In the genomic region with DNA sequence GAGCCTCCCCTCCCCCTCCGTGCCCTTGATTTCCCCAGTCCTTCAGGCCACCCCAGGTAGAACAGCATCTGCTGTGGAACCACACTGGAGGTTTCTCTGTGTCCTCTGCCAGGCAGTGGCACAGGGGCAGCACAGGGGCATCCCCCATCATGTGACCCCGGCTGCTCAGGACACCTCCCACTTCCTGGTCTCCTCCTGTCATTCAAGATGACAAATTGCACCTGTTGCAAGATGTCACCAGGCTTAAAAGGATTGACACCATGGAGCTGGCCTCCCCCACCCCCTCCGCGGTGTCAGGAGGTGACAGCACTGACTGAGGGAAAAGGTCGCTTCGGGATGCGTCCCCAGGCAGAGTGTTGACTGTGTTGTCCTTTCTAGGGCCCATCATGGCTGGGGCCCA, we compare ENCODE assay signal across 11 mouse cellular contexts. TPM values are rescaled to one million over a fixed set of nuclear protein-coding genes. Genes with fewer than 3 reads are reported as not detected.
DNase-seq lines count a peak whose midpoint lies in the region; ATAC-seq and TF ChIP-seq lines count a peak whose summit lies in the region.
"Had no signal": no experiment of that assay in that cellular context is flagged by ENCODE, and none has a peak within 500 bp of the region (broad histone marks: within the 10 kb centered on the region; RNA-seq: fewer than 3 reads in every experiment).

No protein-coding gene starts in this region.

- H3K27me3 ChIP-seq in limb, embryonic 13.5 days = no peaks in the 10 kb centered on the region
- no peaks in the 10 kb centered on the region for H3K27me3 ChIP-seq in midbrain, embryonic 16.5 days (ENCODE audit: control insufficient read depth, insufficient read depth, low read depth, low read length)

- no peak overlapping the region for H3K9ac ChIP-seq in limb, embryonic 13.5 days
- H3K9ac ChIP-seq in midbrain, embryonic 16.5 days (ENCODE audit: low read depth, low read length) = no peak overlapping the region

- H3K4me2 ChIP-seq in limb, embryonic 13.5 days (replicated peaks) = no peak overlapping the region
- no peak overlapping the region for H3K4me2 ChIP-seq in midbrain, embryonic 16.5 days (ENCODE audit: low read length)

- H3K9me3 ChIP-seq in limb, embryonic 13.5 days = 0 out of 2 replicates have a peak, but pooled peaks cover 5% of the 10 kb centered on the region
- H3K9me3 ChIP-seq in midbrain, embryonic 16.5 days (replicated peaks; ENCODE audit: control insufficient read depth, low read length, poor library complexity, severe bottlenecking) = no peaks in the 10 kb centered on the region

- no peak for DNase-seq in layer of hippocampus, adult 2 months (ENCODE audit: low spot score in 2 of 2)
- no peak for DNase-seq in layer of hippocampus, adult 9-11 months
- DNase-seq in R1 (ENCODE audit: low read depth, low spot score) = peak; percentile 44
- DNase-seq in thymus, postnatal 0 days (ENCODE audit: low spot score) = peak; percentile 83
- DNase-seq in embryo, embryonic 9.5 days (ENCODE audit: extremely low spot score) = no peak
- DNase-seq in cerebellum, adult 18-20 months = no peak

- 60% methylated on average over 7 of the region's 7 CpGs for WGBS in limb, embryonic 13.5 days
- WGBS in midbrain, embryonic 16.5 days = 82% methylated on average over 7 of the region's 7 CpGs

- no peak overlapping the region for H3K4me3 ChIP-seq in layer of hippocampus, adult 2 months
- no peak overlapping the region for H3K4me3 ChIP-seq in limb, embryonic 13.5 days
- no peak overlapping the region for H3K4me3 ChIP-seq in midbrain, embryonic 16.5 days (ENCODE audit: low read depth, low read length)

- H3K4me1 ChIP-seq in limb, embryonic 13.5 days = peaks cover 25% of the 10 kb centered on the region
- H3K4me1 ChIP-seq in midbrain, embryonic 16.5 days (ENCODE audit: control insufficient read depth, insufficient read depth, low read length) = no peaks in the 10 kb centered on the region

- no peak for ATAC-seq in limb, embryonic 13.5 days (ENCODE audit: low FRiP score, low read depth)
- ATAC-seq in midbrain, embryonic 16.5 days = no peak

- peak overlapping the region; percentile 79; the same call in 1 of the 2 replicates for H3K27ac ChIP-seq in layer of hippocampus, adult 2 months
- peak overlapping the region; percentile 79; the same call in 1 of the 2 replicates for H3K27ac ChIP-seq in limb, embryonic 13.5 days
- no peak overlapping the region for H3K27ac ChIP-seq in midbrain, embryonic 16.5 days (ENCODE audit: low read length)

- no peaks in the 10 kb centered on the region for H3K36me3 ChIP-seq in limb, embryonic 13.5 days
- no peaks in the 10 kb centered on the region for H3K36me3 ChIP-seq in midbrain, embryonic 16.5 days (ENCODE audit: control insufficient read depth, insufficient read depth, low read length)

- no peak for TF ChIP-seq CTCF in layer of hippocampus, adult 2 months (conservative IDR thresholded peaks at IDR 0.05)

RNA-seq across cellular contexts. Expression of gene Tatdn2, which starts 27.0 kb away (rescaled TPM):
- 10 to 100 TPM; 60.4 to 67.8 TPM for total RNA-seq in layer of hippocampus, adult 2 months (2021)
- 0.91 and 1.3 TPM in 2 replicates for polyA plus RNA-seq in limb, embryonic 13.5 days (2015; fragmentation: Nextera tagmentation; extraction: Ambion mirVana)
- 1.5 and 1.7 TPM in 2 replicates for polyA plus RNA-seq in thymus, postnatal 0 days (2015; fragmentation: Nextera tagmentation; extraction: Ambion mirVana)
- 0.89 and 1.1 TPM in 2 replicates for polyA plus RNA-seq in midbrain, embryonic 16.5 days (2015; fragmentation: Nextera tagmentation; extraction: Ambion mirVana)

RNA-seq across cellular contexts. Expression of gene Irak2, which starts 31.6 kb away (rescaled TPM):
- total RNA-seq in layer of hippocampus, adult 2 months (2021) = 10 to 100 TPM; 16.6 to 18.8 TPM
- 3.4 and 3.6 TPM in 2 replicates for polyA plus RNA-seq in limb, embryonic 13.5 days (2015; fragmentation: Nextera tagmentation; extraction: Ambion mirVana)
- 2.2 and 2.7 TPM in 2 replicates for polyA plus RNA-seq in thymus, postnatal 0 days (2015; fragmentation: Nextera tagmentation; extraction: Ambion mirVana)
- 1.3 and 2.1 TPM in 2 replicates for polyA plus RNA-seq in midbrain, embryonic 16.5 days (2015; fragmentation: Nextera tagmentation; extraction: Ambion mirVana)

RNA-seq across cellular contexts. Expression of gene Vhl, which starts 46.1 kb away (rescaled TPM):
- 10 to 100 TPM; 44.3 to 44.9 TPM for total RNA-seq in layer of hippocampus, adult 2 months (2021)
- polyA plus RNA-seq in limb, embryonic 13.5 days (2015; fragmentation: Nextera tagmentation; extraction: Ambion mirVana) = 56.5 and 56.6 TPM in 2 replicates
- 30.7 and 33.1 TPM in 2 replicates for polyA plus RNA-seq in thymus, postnatal 0 days (2015; fragmentation: Nextera tagmentation; extraction: Ambion mirVana)
- 70.1 and 77.8 TPM in 2 replicates for polyA plus RNA-seq in midbrain, embryonic 16.5 days (2015; fragmentation: Nextera tagmentation; extraction: Ambion mirVana)

RNA-seq across cellular contexts. Expression of gene Ghrl, which starts 49.9 kb away (rescaled TPM):
- total RNA-seq in layer of hippocampus, adult 2 months (2021) = not detected
- polyA plus RNA-seq in limb, embryonic 13.5 days (2015; fragmentation: Nextera tagmentation; extraction: Ambion mirVana) = 0.65 TPM in 1 of 2 replicates, not detected in the other
- polyA plus RNA-seq in thymus, postnatal 0 days (2015; fragmentation: Nextera tagmentation; extraction: Ambion mirVana) = 0.59 and 0.81 TPM in 2 replicates
- polyA plus RNA-seq in midbrain, embryonic 16.5 days (2015; fragmentation: Nextera tagmentation; extraction: Ambion mirVana) = 0.36 and 1.2 TPM in 2 replicates
- total RNA-seq: hematopoietic stem cell, adult 5-6 weeks had no signal
- polyA plus RNA-seq: lung, embryonic 16.5 days; neural tube, embryonic 11.5 days had no signal

Comparison
In these comparisons a context has a peak if more than half of its experiments do, and no peak if none do; other contexts are left out.
1. DNase-seq: peak in R1 (single experiment) and thymus, postnatal 0 days (single experiment); none in layer of hippocampus, adult 2 months (0 of 2), layer of hippocampus, adult 9-11 months (single experiment), embryo, embryonic 9.5 days (single experiment) and cerebellum, adult 18-20 months (0 of 2).